Mouse (Mus musculus): ENCODE results near the gene Disp2. TPM values are rescaled to one million over a fixed set of nuclear protein-coding genes. Genes with fewer than 3 reads are reported as not detected.
A peak's percentile ranks its signal among the peaks of the same experiment; 100 is the strongest.

Gene Disp2
- polyA plus RNA-seq, 1 experiment from 2014 or later = 2.8 TPM

DNA sequence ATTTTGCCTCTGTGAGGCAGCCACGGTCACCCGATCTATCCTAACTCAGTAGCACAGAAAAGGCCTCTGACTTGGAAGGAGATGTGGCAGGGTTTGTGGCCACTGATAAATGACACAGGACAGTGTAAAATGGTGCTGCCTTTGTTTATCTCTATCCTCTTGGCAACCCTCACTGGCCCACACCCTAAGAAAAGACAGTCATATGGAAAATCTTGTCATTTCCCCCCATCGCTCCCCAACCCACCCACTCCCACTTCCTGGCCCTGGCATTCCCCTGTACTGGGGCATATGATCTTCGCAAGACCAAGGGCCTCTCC lies 26.8 kb upstream of the Disp2 start:
- Histone ChIP-seq H3K4me3 (ENCODE audit: low read depth, low read length) (no peak overlapping the region), H3K4me2 (replicated peaks; ENCODE audit: low read depth, low read length) (no peak overlapping the region), H3K27me3 (ENCODE audit: control insufficient read depth, insufficient read depth, low read length) (no peaks in the 10 kb centered on the region), H3K9me3 (ENCODE audit: control insufficient read depth, low read depth, low read length) (no peaks in the 10 kb centered on the region), H3K27ac (ENCODE audit: low read length) (peak overlapping the region; percentile 72; the same call in 1 of the 2 replicates), H3K4me1 (ENCODE audit: control insufficient read depth, insufficient read depth, low read length) (peaks cover 7% of the 10 kb centered on the region), H3K36me3 (ENCODE audit: control insufficient read depth, insufficient read depth, low read length) (no peaks in the 10 kb centered on the region), H3K9ac (replicated peaks; ENCODE audit: low read depth, low read length) (no peak overlapping the region)
- 55% methylated on average over 4 of the region's 4 CpGs for WGBS
- no peak for ATAC-seq (ENCODE audit: insufficient number of reproducible peaks, insufficient read depth, low FRiP score, low read depth)

DNA sequence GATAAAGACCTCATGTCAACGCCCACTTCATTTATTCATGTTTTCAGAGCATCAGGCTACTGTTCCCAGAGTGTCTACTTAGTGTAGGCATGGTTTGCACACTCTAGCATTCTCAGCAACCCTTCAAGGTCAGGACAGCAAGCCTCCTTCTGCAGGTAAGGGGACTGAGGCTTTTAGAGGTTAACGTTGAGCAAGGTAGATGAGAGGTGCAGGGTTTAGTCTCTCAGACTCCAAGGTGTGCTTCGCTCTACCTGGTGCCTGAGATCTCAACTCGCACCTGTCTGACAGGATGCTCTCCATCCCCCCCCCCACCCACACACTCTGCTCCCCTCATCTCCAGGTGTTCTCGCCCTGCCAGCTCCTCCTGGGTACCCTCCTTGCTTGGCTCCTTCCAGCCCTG lies 25.4 kb upstream of the Disp2 start:
- H3K9ac ChIP-seq (replicated peaks; ENCODE audit: low read depth, low read length) = no peak overlapping the region
- no peak overlapping the region for H3K4me2 ChIP-seq (replicated peaks; ENCODE audit: low read depth, low read length)
- H3K27ac ChIP-seq (ENCODE audit: low read length) = no peak overlapping the region
- H3K27me3 ChIP-seq (ENCODE audit: control insufficient read depth, insufficient read depth, low read length) = no peaks in the 10 kb centered on the region
- peaks cover 7% of the 10 kb centered on the region for H3K4me1 ChIP-seq (ENCODE audit: control insufficient read depth, insufficient read depth, low read length)
- ATAC-seq (ENCODE audit: insufficient number of reproducible peaks, insufficient read depth, low FRiP score, low read depth) = no peak
- no peaks in the 10 kb centered on the region for H3K36me3 ChIP-seq (ENCODE audit: control insufficient read depth, insufficient read depth, low read length)
- 84% methylated on average over 5 of the region's 5 CpGs for WGBS
- H3K4me3 ChIP-seq (ENCODE audit: low read depth, low read length) = no peak overlapping the region
- no peaks in the 10 kb centered on the region for H3K9me3 ChIP-seq (ENCODE audit: control insufficient read depth, low read depth, low read length)

DNA sequence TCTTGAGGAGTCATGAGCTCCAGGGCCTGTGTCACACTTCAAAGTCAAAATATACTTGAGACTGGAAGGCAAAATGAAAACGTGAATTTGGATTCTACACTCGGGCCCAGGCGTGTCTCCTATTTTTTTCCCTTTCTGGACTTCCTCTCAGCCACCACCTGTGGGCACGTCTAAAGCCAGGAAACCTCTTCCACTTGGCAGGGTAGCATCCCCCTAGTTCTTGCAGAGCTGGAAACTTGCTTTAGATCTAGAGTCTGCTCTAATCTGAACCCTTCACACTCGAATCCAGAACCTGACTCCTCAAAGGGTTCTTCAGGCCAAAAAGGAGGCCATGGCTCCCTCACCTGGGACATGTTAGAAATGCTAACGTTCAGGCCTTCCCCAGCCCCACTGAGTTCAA lies 24.1 kb upstream of the Disp2 start:
- 82% methylated on average over 6 of the region's 6 CpGs for WGBS
- Histone ChIP-seq H3K27me3 (ENCODE audit: control insufficient read depth, insufficient read depth, low read length) (no peaks in the 10 kb centered on the region), H3K9me3 (ENCODE audit: control insufficient read depth, low read depth, low read length) (no peaks in the 10 kb centered on the region), H3K4me1 (ENCODE audit: control insufficient read depth, insufficient read depth, low read length) (peaks cover 2% of the 10 kb centered on the region), H3K4me2 (replicated peaks; ENCODE audit: low read depth, low read length) (no peak overlapping the region), H3K4me3 (ENCODE audit: low read depth, low read length) (no peak overlapping the region), H3K36me3 (ENCODE audit: control insufficient read depth, insufficient read depth, low read length) (no peaks in the 10 kb centered on the region), H3K27ac (ENCODE audit: low read length) (no peak overlapping the region), H3K9ac (replicated peaks; ENCODE audit: low read depth, low read length) (no peak overlapping the region)
- no peak for ATAC-seq (ENCODE audit: insufficient number of reproducible peaks, insufficient read depth, low FRiP score, low read depth)

DNA sequence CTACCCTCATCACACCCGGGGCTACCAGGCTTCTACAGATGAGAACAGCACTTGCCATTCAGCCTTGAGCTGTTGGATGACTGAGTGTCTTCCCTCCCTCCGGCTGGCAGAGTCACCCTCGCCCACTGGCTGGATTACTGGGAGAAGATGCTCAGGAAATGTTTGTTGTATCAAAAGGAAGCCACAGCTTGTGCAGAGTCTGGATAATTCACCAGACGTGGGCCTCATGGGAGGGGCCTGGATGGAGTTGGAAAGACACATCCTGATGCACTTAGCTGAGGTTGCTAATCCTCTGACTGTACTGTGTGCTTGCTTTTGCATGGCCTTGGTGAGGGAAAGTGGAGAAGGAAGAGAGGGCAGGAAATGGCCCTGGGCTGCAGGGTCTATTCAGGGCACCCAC lies 23.4 kb upstream of the Disp2 start:
- no peak for ATAC-seq (ENCODE audit: insufficient number of reproducible peaks, insufficient read depth, low FRiP score, low read depth)
- Histone ChIP-seq H3K27ac (ENCODE audit: low read length) (no peak overlapping the region), H3K4me3 (ENCODE audit: low read depth, low read length) (no peak overlapping the region), H3K4me2 (replicated peaks; ENCODE audit: low read depth, low read length) (no peak overlapping the region), H3K36me3 (ENCODE audit: control insufficient read depth, insufficient read depth, low read length) (no peaks in the 10 kb centered on the region), H3K4me1 (ENCODE audit: control insufficient read depth, insufficient read depth, low read length) (peaks cover 1% of the 10 kb centered on the region), H3K9me3 (ENCODE audit: control insufficient read depth, low read depth, low read length) (no peaks in the 10 kb centered on the region), H3K9ac (replicated peaks; ENCODE audit: low read depth, low read length) (no peak overlapping the region), H3K27me3 (ENCODE audit: control insufficient read depth, insufficient read depth, low read length) (no peaks in the 10 kb centered on the region)
- 71% methylated on average over 4 of the region's 4 CpGs for WGBS

DNA sequence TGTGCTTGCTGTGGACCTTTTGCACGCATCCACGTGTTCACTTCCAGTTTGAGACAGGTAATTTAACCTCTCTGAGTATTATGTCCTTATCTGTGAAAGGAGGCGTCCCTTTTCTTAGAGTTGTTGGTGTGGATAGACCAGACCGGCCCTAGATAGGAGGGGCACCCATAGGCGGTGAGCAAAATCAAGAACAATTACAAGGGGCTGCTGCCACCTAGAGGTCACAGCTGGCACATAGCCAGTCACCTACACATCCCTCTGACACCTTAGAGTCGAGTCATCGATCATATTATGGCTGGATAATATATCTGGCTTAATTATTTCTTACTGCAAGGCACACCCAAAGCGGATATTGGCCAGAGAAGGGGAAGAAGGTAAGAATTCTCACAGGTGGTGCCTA lies 19.7 kb upstream of the Disp2 start:
- Histone ChIP-seq H3K4me2 (replicated peaks; ENCODE audit: low read depth, low read length) (no peak overlapping the region), H3K27ac (ENCODE audit: low read length) (no peak overlapping the region), H3K36me3 (ENCODE audit: control insufficient read depth, insufficient read depth, low read length) (no peaks in the 10 kb centered on the region), H3K27me3 (ENCODE audit: control insufficient read depth, insufficient read depth, low read length) (no peaks in the 10 kb centered on the region), H3K9ac (replicated peaks; ENCODE audit: low read depth, low read length) (no peak overlapping the region), H3K4me1 (ENCODE audit: control insufficient read depth, insufficient read depth, low read length) (peaks cover 31% of the 10 kb centered on the region), H3K4me3 (ENCODE audit: low read depth, low read length) (no peak overlapping the region), H3K9me3 (ENCODE audit: control insufficient read depth, low read depth, low read length) (no peaks in the 10 kb centered on the region)
- WGBS = 14% methylated on average over 8 of the region's 8 CpGs
- ATAC-seq (ENCODE audit: insufficient number of reproducible peaks, insufficient read depth, low FRiP score, low read depth) = 0 out of 2 replicates have a peak, but pooled peaks have one; percentile 15

DNA sequence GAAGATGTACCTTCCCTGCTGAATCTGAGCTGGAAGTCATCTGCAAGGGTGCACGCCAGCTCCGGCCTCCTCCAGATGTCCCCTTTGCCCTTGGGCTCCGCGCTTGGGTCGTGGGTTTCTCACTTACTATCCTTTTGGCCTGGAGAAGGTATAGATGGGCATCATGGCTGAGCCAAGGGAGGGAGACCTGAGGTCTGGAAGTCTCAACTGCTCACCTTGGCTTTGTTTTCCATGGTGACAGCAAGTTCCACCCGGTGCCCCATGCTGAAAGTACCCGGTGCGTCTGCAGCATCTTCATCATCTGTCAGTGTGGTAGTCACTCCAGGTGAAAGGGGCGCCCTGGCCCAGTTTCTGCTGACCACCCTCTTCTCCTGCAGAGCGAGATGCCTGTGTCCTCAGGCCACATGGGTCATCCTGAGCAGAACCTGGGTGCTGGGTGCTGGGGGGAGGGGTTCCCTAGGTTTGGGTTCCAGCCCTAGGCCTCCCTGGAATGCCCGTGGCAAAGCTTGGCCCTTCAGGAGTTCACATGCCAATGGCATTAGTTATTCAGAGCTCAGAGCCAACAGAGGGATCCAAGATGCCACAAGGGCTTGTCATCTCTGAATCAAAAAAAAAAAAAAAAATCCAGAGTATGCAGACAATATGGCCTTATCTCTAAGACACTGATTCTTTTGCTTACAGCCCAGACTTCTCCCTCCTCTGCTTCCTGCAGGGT lies 19.1 kb upstream of the Disp2 start:
- no peak for ATAC-seq (ENCODE audit: insufficient number of reproducible peaks, insufficient read depth, low FRiP score, low read depth)
- WGBS = 82% methylated on average over 11 of the region's 11 CpGs
- H3K27ac ChIP-seq (ENCODE audit: low read length) = no peak overlapping the region

DNA sequence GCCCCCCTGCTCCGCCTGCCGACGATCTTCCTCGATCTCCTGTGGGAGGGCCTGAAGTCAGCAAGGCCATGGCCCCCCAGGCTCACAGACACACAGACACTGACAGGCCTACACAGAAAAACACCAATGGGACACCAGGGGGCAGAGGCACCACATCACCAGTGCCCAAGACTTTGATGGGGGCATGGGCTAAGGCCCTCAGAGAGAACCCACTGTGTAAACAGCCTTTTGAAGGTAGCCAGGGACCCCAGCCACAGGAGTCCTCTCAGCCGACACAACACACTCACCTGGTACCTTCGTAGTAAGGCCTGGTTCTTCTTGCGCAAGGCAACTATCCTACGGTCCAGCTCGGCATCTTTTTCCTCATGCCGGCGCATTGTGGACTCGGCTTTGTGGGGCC lies 18.2 kb upstream of the Disp2 start:
- no peak for ATAC-seq (ENCODE audit: insufficient number of reproducible peaks, insufficient read depth, low FRiP score, low read depth)
- Histone ChIP-seq H3K36me3 (ENCODE audit: control insufficient read depth, insufficient read depth, low read length) (no peaks in the 10 kb centered on the region), H3K4me3 (ENCODE audit: low read depth, low read length) (no peak overlapping the region), H3K27ac (ENCODE audit: low read length) (peak overlapping the region; percentile 91), H3K9me3 (ENCODE audit: control insufficient read depth, low read depth, low read length) (no peaks in the 10 kb centered on the region), H3K4me1 (ENCODE audit: control insufficient read depth, insufficient read depth, low read length) (peaks cover 31% of the 10 kb centered on the region), H3K9ac (replicated peaks; ENCODE audit: low read depth, low read length) (no peak overlapping the region), H3K27me3 (ENCODE audit: control insufficient read depth, insufficient read depth, low read length) (no peaks in the 10 kb centered on the region), H3K4me2 (replicated peaks; ENCODE audit: low read depth, low read length) (peak overlapping the region; percentile 39)
- 85% methylated on average over 12 of the region's 12 CpGs for WGBS

More for the DNA sequence above, 19.1 kb upstream of the Disp2 start:
- no peaks in the 10 kb centered on the region for H3K27me3 ChIP-seq (ENCODE audit: control insufficient read depth, insufficient read depth, low read length)
- H3K4me1 ChIP-seq (ENCODE audit: control insufficient read depth, insufficient read depth, low read length) = peaks cover 31% of the 10 kb centered on the region
- H3K4me3 ChIP-seq (ENCODE audit: low read depth, low read length) = no peak overlapping the region
- H3K9me3 ChIP-seq (ENCODE audit: control insufficient read depth, low read depth, low read length) = no peaks in the 10 kb centered on the region
- H3K9ac ChIP-seq (replicated peaks; ENCODE audit: low read depth, low read length) = no peak overlapping the region
- H3K36me3 ChIP-seq (ENCODE audit: control insufficient read depth, insufficient read depth, low read length) = no peaks in the 10 kb centered on the region
- no peak overlapping the region for H3K4me2 ChIP-seq (replicated peaks; ENCODE audit: low read depth, low read length)

DNA sequence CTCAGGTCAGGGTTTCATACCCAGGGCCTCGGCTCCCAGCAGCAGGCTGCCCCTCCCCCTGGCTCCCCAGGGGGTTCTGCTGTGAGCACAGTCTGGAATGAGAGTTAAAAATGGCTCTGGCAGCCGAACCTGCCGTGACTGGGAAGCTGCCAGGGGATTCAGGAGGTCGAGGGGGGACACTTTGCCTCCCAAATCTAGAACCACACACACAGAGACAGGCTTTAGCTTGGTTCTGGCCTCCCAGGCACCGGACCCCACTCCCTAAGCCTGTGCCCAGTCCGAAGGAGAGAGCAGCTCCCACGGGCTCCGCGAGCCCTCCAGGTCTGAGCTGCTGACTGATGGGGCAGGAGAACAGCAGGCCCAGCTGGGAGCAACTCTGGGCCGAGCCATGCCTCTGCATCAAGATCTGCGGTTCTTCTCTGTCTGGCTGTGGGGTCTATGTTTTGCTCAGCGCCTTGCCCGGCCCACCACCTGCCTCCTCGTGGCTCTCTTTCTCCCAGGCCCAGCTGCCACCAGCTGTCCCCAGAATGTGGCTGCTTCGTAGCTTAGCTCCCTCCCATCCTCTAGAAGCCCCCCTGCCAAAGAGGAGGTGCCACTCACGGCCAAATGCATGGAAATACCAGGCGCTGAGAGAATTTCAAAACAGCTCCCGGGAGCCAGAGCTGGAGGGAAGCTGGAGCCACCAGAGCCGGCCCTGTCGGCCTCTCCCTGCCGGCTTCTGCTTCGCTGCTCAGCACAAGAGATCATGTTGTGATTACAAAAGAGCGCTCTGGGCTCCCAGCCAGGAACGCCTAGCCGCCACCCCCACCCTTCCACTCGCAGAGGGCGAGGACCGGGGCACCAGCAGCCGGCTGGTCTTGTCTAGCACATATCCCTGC lies 17.4 kb upstream of the Disp2 start, which contains the start of gene Ccdc9b:
Gene Ccdc9b, minus strand, starts transcription at position 756 of the 878 bp plus-strand sequence.
- Histone ChIP-seq H3K9me3 (ENCODE audit: control insufficient read depth, low read depth, low read length) (no peaks in the 10 kb centered on the region), H3K9ac (replicated peaks; ENCODE audit: low read depth, low read length) (peak within 1 kb of the TSS; percentile 15; the same call in 1 of the 2 replicates), H3K4me3 (ENCODE audit: low read depth, low read length) (peak within 1 kb of the TSS; percentile 2; the same call in 1 of the 2 replicates), H3K27me3 (ENCODE audit: control insufficient read depth, insufficient read depth, low read length) (no peaks in the 10 kb centered on the region), H3K36me3 (ENCODE audit: control insufficient read depth, insufficient read depth, low read length) (no peaks in the 10 kb centered on the region), H3K27ac (ENCODE audit: low read length) (peak within 1 kb of the TSS; percentile 91), H3K4me1 (ENCODE audit: control insufficient read depth, insufficient read depth, low read length) (peaks cover 31% of the 10 kb centered on the region), H3K4me2 (replicated peaks; ENCODE audit: low read depth, low read length) (peak within 1 kb of the TSS; percentile 39)
- 5% methylated on average over 29 of the region's 29 CpGs for WGBS
- ATAC-seq (ENCODE audit: insufficient number of reproducible peaks, insufficient read depth, low FRiP score, low read depth) = peak; percentile 83

All from stomach, embryonic 14.5 days (tissue).